ENCODE assay signal across 12 mouse cellular contexts in the genomic region with DNA sequence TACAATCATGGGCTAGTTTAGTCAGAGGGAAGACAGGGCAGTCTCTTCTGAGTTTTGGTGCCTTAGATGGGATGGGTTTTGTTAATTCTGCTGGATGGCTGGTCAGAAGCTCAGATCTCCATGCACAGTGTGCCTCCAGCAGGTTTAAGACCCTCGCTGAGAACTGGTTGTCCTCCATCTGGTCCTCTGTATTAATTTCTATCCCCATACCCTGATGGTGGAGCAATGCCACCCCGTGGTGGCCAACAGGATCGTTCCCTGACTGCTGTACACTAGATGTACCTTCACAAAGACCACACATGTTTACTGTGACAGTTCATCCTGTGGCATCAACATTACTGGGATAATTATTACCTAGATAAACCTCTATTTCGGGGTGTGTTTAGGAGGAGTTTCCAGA. TPM values are rescaled to one million over a fixed set of nuclear protein-coding genes. Genes with fewer than 3 reads are reported as not detected.
DNase-seq lines count a peak whose midpoint lies in the region; ATAC-seq and TF ChIP-seq lines count a peak whose summit lies in the region.
"Had no signal": no experiment of that assay in that cellular context is flagged by ENCODE, and none has a peak within 500 bp of the region (broad histone marks: within the 10 kb centered on the region; RNA-seq: fewer than 3 reads in every experiment).

No protein-coding gene starts in this region.

- ATAC-seq in intestine, postnatal 0 days, result no peak
- ATAC-seq in intestine, embryonic 15.5 days, result no peak
- ATAC-seq: forebrain, embryonic 13.5 days had no signal

- peak in 1 of 2 experiments; percentile 27 for DNase-seq in spleen, adult 2 months (ENCODE audit: low read depth in 1 of 2, low spot score in 2 of 2)
- DNase-seq in spleen, postnatal 4 days (ENCODE audit: low spot score in 2 of 2), result no peak
- DNase-seq in right cerebral cortex, postnatal 25 days, result no peak
- DNase-seq in frontal cortex, adult 2 months (ENCODE audit: extremely low spot score in 1 of 2, low spot score in 1 of 2), result no peak
- DNase-seq: adrenal gland, postnatal 25 days; layer of hippocampus, postnatal 36 days had no signal

- no peaks in the 10 kb centered on the region for H3K4me1 ChIP-seq in intestine, postnatal 0 days (replicated peaks; ENCODE audit: control insufficient read depth, insufficient read depth, low read length)
- no peaks in the 10 kb centered on the region for H3K4me1 ChIP-seq in intestine, embryonic 15.5 days (replicated peaks)
- H3K4me1 ChIP-seq in spleen, adult 2 months (ENCODE audit: control insufficient read depth, insufficient read depth, insufficient read length), result no peaks in the 10 kb centered on the region
- H3K4me1 ChIP-seq in bone marrow macrophage, adult 2 months (ENCODE audit: control insufficient read depth, insufficient read depth, low read length), result peaks cover 56% of the 10 kb centered on the region

- no peak overlapping the region for H3K27ac ChIP-seq in intestine, postnatal 0 days (ENCODE audit: low read depth, low read length)
- H3K27ac ChIP-seq in intestine, embryonic 15.5 days, result no peak overlapping the region
- no peak overlapping the region for H3K27ac ChIP-seq in spleen, adult 2 months (ENCODE audit: insufficient read depth, low read length)
- H3K27ac ChIP-seq in bone marrow macrophage, adult 2 months (ENCODE audit: insufficient read depth, low read depth, low read length), result no peak overlapping the region
- H3K27ac ChIP-seq: forebrain, embryonic 13.5 days had no signal

- H3K36me3 ChIP-seq in intestine, postnatal 0 days (ENCODE audit: control insufficient read depth, insufficient read depth), result no peaks in the 10 kb centered on the region
- H3K36me3 ChIP-seq in intestine, embryonic 15.5 days, result no peaks in the 10 kb centered on the region
- H3K36me3 ChIP-seq in spleen, adult 2 months (ENCODE audit: control insufficient read depth, insufficient read depth, low read length), result no peaks in the 10 kb centered on the region

- no peak overlapping the region for H3K9ac ChIP-seq in intestine, postnatal 0 days (ENCODE audit: low read depth, low read length)
- no peak overlapping the region for H3K9ac ChIP-seq in intestine, embryonic 15.5 days
- H3K9ac ChIP-seq: forebrain, embryonic 13.5 days had no signal

- H3K4me3 ChIP-seq in intestine, postnatal 0 days (ENCODE audit: low read depth, low read length), result no peak overlapping the region
- H3K4me3 ChIP-seq in intestine, embryonic 15.5 days (replicated peaks), result no peak overlapping the region
- no peak overlapping the region for H3K4me3 ChIP-seq in spleen, adult 2 months (ENCODE audit: extremely low read depth, insufficient read depth, insufficient read length)
- H3K4me3 ChIP-seq in bone marrow macrophage, adult 2 months (ENCODE audit: insufficient read depth, low read length), result no peak overlapping the region
- H3K4me3 ChIP-seq: forebrain, embryonic 13.5 days had no signal

- H3K27me3 ChIP-seq in intestine, postnatal 0 days (replicated peaks; ENCODE audit: control insufficient read depth, insufficient read depth, low read length), result no peaks in the 10 kb centered on the region
- no peaks in the 10 kb centered on the region for H3K27me3 ChIP-seq in intestine, embryonic 15.5 days (replicated peaks)
- no peaks in the 10 kb centered on the region for H3K27me3 ChIP-seq in spleen, adult 2 months (ENCODE audit: control insufficient read depth, insufficient read depth, low read length)
- H3K27me3 ChIP-seq: forebrain, embryonic 13.5 days had no signal

- peak; percentile 70 for TF ChIP-seq CTCF in intestine, postnatal 0 days (IDR thresholded peaks at IDR 0.05; ENCODE audit: low read depth)
- TF ChIP-seq CTCF in spleen, adult 2 months (IDR thresholded peaks at IDR 0.05; ENCODE audit: extremely low read depth, insufficient read depth, insufficient read length, insufficient replicate concordance), result peak; percentile 39; the same call in 1 of the 2 replicates
- TF ChIP-seq CTCF in bone marrow macrophage, adult 2 months (IDR thresholded peaks at IDR 0.05; ENCODE audit: low read depth, low read length), result peak; percentile 88

- H3K4me2 ChIP-seq in intestine, postnatal 0 days (replicated peaks; ENCODE audit: low read depth), result no peak overlapping the region
- H3K4me2 ChIP-seq in intestine, embryonic 15.5 days (replicated peaks), result no peak overlapping the region
- H3K4me2 ChIP-seq: forebrain, embryonic 13.5 days had no signal

- no peak for TF ChIP-seq POLR2A in spleen, adult 2 months (IDR thresholded peaks at IDR 0.05; ENCODE audit: low read depth, low read length)
- TF ChIP-seq POLR2A in bone marrow macrophage, adult 2 months (IDR thresholded peaks at IDR 0.05; ENCODE audit: borderline replicate concordance, low read depth, low read length), result no peak

- no peaks in the 10 kb centered on the region for H3K9me3 ChIP-seq in intestine, postnatal 0 days (ENCODE audit: control insufficient read depth)
- no peaks in the 10 kb centered on the region for H3K9me3 ChIP-seq in intestine, embryonic 15.5 days
- H3K9me3 ChIP-seq: forebrain, embryonic 13.5 days had no signal

- WGBS in intestine, postnatal 0 days, result 53% methylated on average over 4 of the region's 4 CpGs
- whole genome bisulfite sequencing in intestine, embryonic 15.5 days, result 55% methylated on average over 4 of the region's 4 CpGs
- 50% methylated on average over 4 of the region's 4 CpGs for WGBS in spleen, adult 2 months

RNA-seq across cellular contexts. Expression of gene Rpl9-ps1, which starts 12.7 kb away (rescaled TPM):
- polyA plus RNA-seq in intestine, postnatal 0 days (2015; fragmentation: Nextera tagmentation; extraction: Ambion mirVana), result not detected in 2 replicates
- polyA plus RNA-seq in intestine, embryonic 15.5 days (2015; fragmentation: Nextera tagmentation; extraction: Ambion mirVana), result not detected in 2 replicates
- not detected in 2 replicates for polyA plus RNA-seq in spleen, adult 2 months (2012; rRNA removed)
- polyA plus RNA-seq in bone marrow macrophage, adult 2 months (2012; ENCODE audit: insufficient read depth, insufficient read length, missing spikeins), result not detected in 2 replicates
- not detected in 2 replicates for polyA plus RNA-seq in frontal cortex, adult 2 months (2012; rRNA removed)
- polyA plus RNA-seq: cortical plate, adult 2 months; forebrain, embryonic 13.5 days; lung, embryonic 16.5 days had no signal

RNA-seq across cellular contexts. Expression of gene Ccl3, which starts 16.4 kb away (rescaled TPM):
- 1.2 and 1.3 TPM in 2 replicates for polyA plus RNA-seq in intestine, postnatal 0 days (2015; fragmentation: Nextera tagmentation; extraction: Ambion mirVana)
- 0.58 and 0.68 TPM in 2 replicates for polyA plus RNA-seq in intestine, embryonic 15.5 days (2015; fragmentation: Nextera tagmentation; extraction: Ambion mirVana)
- polyA plus RNA-seq in spleen, adult 2 months (2012; rRNA removed), result 5.9 and 7.6 TPM in 2 replicates
- polyA plus RNA-seq in bone marrow macrophage, adult 2 months (2012; ENCODE audit: insufficient read depth, insufficient read length, missing spikeins), result 129 and 135 TPM in 2 replicates
- 1.1 and 1.3 TPM in 2 replicates for polyA plus RNA-seq in frontal cortex, adult 2 months (2012; rRNA removed)

RNA-seq across cellular contexts. Expression of gene Ccl4, which starts 29.6 kb away (rescaled TPM):
- 0.56 and 0.64 TPM in 2 replicates for polyA plus RNA-seq in intestine, postnatal 0 days (2015; fragmentation: Nextera tagmentation; extraction: Ambion mirVana)
- polyA plus RNA-seq in intestine, embryonic 15.5 days (2015; fragmentation: Nextera tagmentation; extraction: Ambion mirVana), result 0.35 and 0.38 TPM in 2 replicates
- polyA plus RNA-seq in spleen, adult 2 months (2012; rRNA removed), result 3.8 and 5.1 TPM in 2 replicates
- polyA plus RNA-seq in bone marrow macrophage, adult 2 months (2012; ENCODE audit: insufficient read depth, insufficient read length, missing spikeins), result 78.8 and 104 TPM in 2 replicates
- 0.56 and 0.61 TPM in 2 replicates for polyA plus RNA-seq in frontal cortex, adult 2 months (2012; rRNA removed)
- polyA plus RNA-seq: lung, embryonic 16.5 days had no signal

RNA-seq across cellular contexts. Expression of gene Ccl6, which starts 39.9 kb away (rescaled TPM):
- polyA plus RNA-seq in intestine, postnatal 0 days (2015; fragmentation: Nextera tagmentation; extraction: Ambion mirVana), result 100 and 108 TPM in 2 replicates
- polyA plus RNA-seq in intestine, embryonic 15.5 days (2015; fragmentation: Nextera tagmentation; extraction: Ambion mirVana), result 13.3 and 17.0 TPM in 2 replicates
- 12.5 and 15.6 TPM in 2 replicates for polyA plus RNA-seq in spleen, adult 2 months (2012; rRNA removed)
- 168 and 174 TPM in 2 replicates for polyA plus RNA-seq in bone marrow macrophage, adult 2 months (2012; ENCODE audit: insufficient read depth, insufficient read length, missing spikeins)
- 2.6 and 2.9 TPM in 2 replicates for polyA plus RNA-seq in frontal cortex, adult 2 months (2012; rRNA removed)

RNA-seq across cellular contexts. Expression of gene Ccl9, which starts 54.3 kb away (rescaled TPM):
- 11.2 and 13.4 TPM in 2 replicates for polyA plus RNA-seq in intestine, postnatal 0 days (2015; fragmentation: Nextera tagmentation; extraction: Ambion mirVana)
- polyA plus RNA-seq in intestine, embryonic 15.5 days (2015; fragmentation: Nextera tagmentation; extraction: Ambion mirVana), result 29.4 and 35.4 TPM in 2 replicates
- 3.5 TPM in 2 replicates for polyA plus RNA-seq in spleen, adult 2 months (2012; rRNA removed)
- 650 and 692 TPM in 2 replicates for polyA plus RNA-seq in bone marrow macrophage, adult 2 months (2012; ENCODE audit: insufficient read depth, insufficient read length, missing spikeins)
- 1.8 TPM in 2 replicates for polyA plus RNA-seq in frontal cortex, adult 2 months (2012; rRNA removed)

Comparison
In these comparisons a context has a peak if more than half of its experiments do, and no peak if none do; other contexts are left out.
1. RNA of gene Ccl3, which starts 16.4 kb away (polyA plus RNA-seq): 129 to 135 TPM in bone marrow macrophage, adult 2 months; 5.9 to 7.6 TPM in spleen, adult 2 months, 1.2 to 1.3 TPM in intestine, postnatal 0 days, 1.1 to 1.3 TPM in frontal cortex, adult 2 months and 0.58 to 0.68 TPM in intestine, embryonic 15.5 days; every median in the first group is over 10 times any median in the second.
2. RNA of gene Ccl4, which starts 29.6 kb away (polyA plus RNA-seq): 78.8 to 104 TPM in bone marrow macrophage, adult 2 months; 3.8 to 5.1 TPM in spleen, adult 2 months, 0.56 to 0.64 TPM in intestine, postnatal 0 days, 0.56 to 0.61 TPM in frontal cortex, adult 2 months and 0.35 to 0.38 TPM in intestine, embryonic 15.5 days; every median in the first group is over 10 times any median in the second.
3. Peak in every context shown above with its lines, with median percentiles within 50 percentile points of each other: CTCF ChIP-seq.